Mouse (Mus musculus) small intestine, adult 2 months (tissue): ENCODE data around the gene Gtf2a1l. TPM values are rescaled to one million over a fixed set of nuclear protein-coding genes. Genes with fewer than 3 reads are reported as not detected.

ENCODE experiments used
- H3K27ac ChIP-seq: fragments of 200-500 bp; 2 replicates; pipeline ENCODE4 v1.5.1; 2012; ENCODE audit warnings: low read depth, low read length, control low read depth, inconsistent platforms; ENCODE audit not compliant: insufficient read depth
- H3K27me3 ChIP-seq: fragments of 200-500 bp; 2 replicates; pipeline ENCODE4 v1.6.1; 2012; ENCODE audit warnings: mild to moderate bottlenecking, moderate library complexity, low read length, inconsistent platforms; ENCODE audit not compliant: control insufficient read depth, insufficient read depth
- H3K36me3 ChIP-seq: fragments of 200-500 bp; 2 replicates; pipeline ENCODE4 v1.6.1; 2012; ENCODE audit warnings: mild to moderate bottlenecking, low read length, control low read depth, inconsistent platforms; ENCODE audit not compliant: control insufficient read depth, insufficient read depth
- H3K4me1 ChIP-seq: fragments of 200-500 bp; 2 replicates; pipeline ENCODE4 v1.6.1; 2012; ENCODE audit warnings: low read length, inconsistent platforms, mixed read lengths; ENCODE audit not compliant: control insufficient read depth, insufficient read depth, insufficient read length
- H3K4me3 ChIP-seq: fragments of 200-500 bp; 2 replicates; pipeline ENCODE4 v1.5.1; 2012; ENCODE audit warnings: low read depth, mild to moderate bottlenecking, control low read depth, inconsistent platforms, low read length, moderate library complexity
- CTCF ChIP-seq: fragments of 200-500 bp; IDR thresholded peaks from 2 replicates; pipeline ENCODE4 v1.5.1; 2012; ENCODE audit warnings: low read depth, mild to moderate bottlenecking, control low read depth, inconsistent platforms, low read length, moderate library complexity, mixed read lengths; ENCODE audit not compliant: insufficient replicate concordance, insufficient read length; ENCODE audit errors: extremely low read depth
- POLR2A ChIP-seq: fragments of 200-500 bp; IDR thresholded peaks from 2 replicates; pipeline ENCODE4 v1.6.1; 2012; ENCODE audit warnings: low read depth, mild to moderate bottlenecking, control low read depth, inconsistent platforms, low read length, moderate library complexity
- WGBS: fragments of 180-500 bp; shearing (Covaris S2); methylation state at CpG from one replicate; pipeline ENCODE4 v1.1.7; 2018; 5-methylcytosine and 5-hydroxymethylcytosine counted together
- polyA plus RNA-seq: library from polyadenylated mRNA; depleted of rRNA; stranded (reverse); fragments of >200 nt; gene quantifications from 2 replicates; pipeline ENCODE4 v1.2.3, GENCODE M21; 2012

The Gtf2a1l gene
- polyA plus RNA-seq, 1 experiment = not detected

GRCm38 (mm10) chr17:88653375-88653769 lies 15.1 kb upstream of the Gtf2a1l start:
- Histone ChIP-seq H3K27me3 (no peaks in the 10 kb centered on the region), H3K4me3 (no peak overlapping the region), H3K4me1 (no peaks in the 10 kb centered on the region), H3K27ac (no peak overlapping the region), H3K36me3 (no peaks in the 10 kb centered on the region)
- TF ChIP-seq CTCF (no peak), POLR2A (no peak)
- 71% methylated on average over 4 of the region's 4 CpGs for WGBS

- Histone ChIP-seq H3K4me3 (no peak overlapping the region), H3K36me3 (no peaks in the 10 kb centered on the region), H3K4me1 (no peaks in the 10 kb centered on the region), H3K27me3 (no peaks in the 10 kb centered on the region), H3K27ac (no peak overlapping the region)
- WGBS = 62% methylated on average over 6 of the region's 6 CpGs
- TF ChIP-seq CTCF (no peak), POLR2A (no peak)
Observed at GRCm38 (mm10) chr17:88658510-88658909, 9.9 kb upstream of the Gtf2a1l start.

- WGBS = 49% methylated on average over 2 of the region's 2 CpGs
- peaks cover 3% of the 10 kb centered on the region; the same call in 1 of the 2 replicates for H3K4me1 ChIP-seq
- H3K27ac ChIP-seq = no peak overlapping the region
- TF ChIP-seq CTCF (no peak), POLR2A (no peak)
- no peaks in the 10 kb centered on the region for H3K36me3 ChIP-seq
- no peak overlapping the region for H3K4me3 ChIP-seq
- no peaks in the 10 kb centered on the region for H3K27me3 ChIP-seq
Observed at GRCm38 (mm10) chr17:88666076-88666475, 2.4 kb upstream of the Gtf2a1l start.

GRCm38 (mm10) chr17:88669921-88670320 lies 1.5 kb downstream of the Gtf2a1l start:
- WGBS = 78% methylated on average over 2 of the region's 2 CpGs
- no peaks in the 10 kb centered on the region for H3K27me3 ChIP-seq
- H3K4me3 ChIP-seq = no peak overlapping the region
- H3K36me3 ChIP-seq = no peaks in the 10 kb centered on the region
- no peak overlapping the region for H3K27ac ChIP-seq
- TF ChIP-seq POLR2A = no peak
- no peak for TF ChIP-seq CTCF
- H3K4me1 ChIP-seq = peaks cover 3% of the 10 kb centered on the region; the same call in 1 of the 2 replicates

GRCm38 (mm10) chr17:88670800-88671199 lies 2.3 kb downstream of the Gtf2a1l start:
- Histone ChIP-seq H3K27ac (no peak overlapping the region), H3K4me3 (no peak overlapping the region), H3K36me3 (no peaks in the 10 kb centered on the region), H3K4me1 (peaks cover 3% of the 10 kb centered on the region; the same call in 1 of the 2 replicates), H3K27me3 (no peaks in the 10 kb centered on the region)
- TF ChIP-seq CTCF (no peak), POLR2A (no peak)
- 52% methylated on average over 4 of the region's 4 CpGs for WGBS

- no peaks in the 10 kb centered on the region for H3K36me3 ChIP-seq
- no peak overlapping the region for H3K4me3 ChIP-seq
- H3K27ac ChIP-seq = no peak overlapping the region
- no peaks in the 10 kb centered on the region for H3K27me3 ChIP-seq
- no peaks in the 10 kb centered on the region for H3K4me1 ChIP-seq
- TF ChIP-seq CTCF (no peak), POLR2A (no peak)
- WGBS = 86% methylated on average over 23 of the region's 23 CpGs
Observed at GRCm38 (mm10) chr17:88675310-88676309, 7.2 kb downstream of the Gtf2a1l start.

- no peak for TF ChIP-seq POLR2A
- no peaks in the 10 kb centered on the region for H3K36me3 ChIP-seq
- 70% methylated on average over 11 of the region's 11 CpGs for WGBS
- H3K4me1 ChIP-seq = no peaks in the 10 kb centered on the region
- no peak overlapping the region for H3K27ac ChIP-seq
- H3K27me3 ChIP-seq = no peaks in the 10 kb centered on the region
- no peak overlapping the region for H3K4me3 ChIP-seq
Observed at GRCm38 (mm10) chr17:88688226-88688625, 19.8 kb downstream of the Gtf2a1l start.
